Comparison of ENCODE assay signal across 8 mouse cellular contexts in the genomic region with DNA sequence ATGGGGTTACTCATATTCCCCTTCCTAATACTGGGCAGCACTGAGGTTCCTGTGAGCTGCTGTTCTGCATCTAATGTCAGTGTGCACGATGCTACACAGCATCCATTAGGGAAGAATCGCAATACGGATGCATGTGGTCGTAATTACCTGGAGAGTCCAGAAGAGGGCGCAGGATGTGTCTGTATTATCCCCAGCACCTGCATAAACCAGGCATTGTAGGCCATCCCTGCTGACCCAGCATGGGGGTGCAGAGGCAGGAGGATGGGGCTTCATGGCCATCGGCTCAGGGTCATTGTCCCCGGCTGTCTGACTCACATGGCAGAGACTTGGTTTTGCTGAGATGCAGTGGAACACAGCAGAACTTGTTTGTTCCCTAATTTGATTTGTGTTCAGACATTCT. TPM values are rescaled to one million over a fixed set of nuclear protein-coding genes. Genes with fewer than 3 reads are reported as not detected.
A peak's percentile ranks its signal among the peaks of the same experiment; 100 is the strongest.
DNase-seq lines count a peak whose midpoint lies in the region; ATAC-seq and TF ChIP-seq lines count a peak whose summit lies in the region.

No protein-coding gene starts in this region.

- TF ChIP-seq CTCF in liver, embryonic 14.5 days (IDR thresholded peaks at IDR 0.05; ENCODE audit: low read depth): peak; percentile 93

- no peaks in the 10 kb centered on the region for H3K27me3 ChIP-seq in liver, embryonic 14.5 days (ENCODE audit: control insufficient read depth, insufficient read depth, low read length)
- H3K27me3 ChIP-seq in neural tube, embryonic 14.5 days (ENCODE audit: control insufficient read depth, insufficient read depth, low read length): no peaks in the 10 kb centered on the region

- no peak for ATAC-seq in liver, embryonic 14.5 days (ENCODE audit: insufficient read depth)
- peak; percentile 47; the same call in 1 of the 2 replicates for ATAC-seq in neural tube, embryonic 14.5 days (ENCODE audit: low read depth)

- no peak overlapping the region for H3K4me2 ChIP-seq in liver, embryonic 14.5 days (ENCODE audit: low read depth)
- no peak overlapping the region for H3K4me2 ChIP-seq in neural tube, embryonic 14.5 days (ENCODE audit: low read depth, low read length)

- DNase-seq in urinary bladder, postnatal 14 days (ENCODE audit: low spot score): peak; percentile 81
- DNase-seq in urinary bladder, adult 18-20 months (ENCODE audit: low spot score in 2 of 2): no peak
- peak; percentile 89 for DNase-seq in cerebellum, adult 9-10 months
- peak; percentile 72 to 86 for DNase-seq in frontal cortex, postnatal 36 days (ENCODE audit: low spot score in 2 of 2)
- DNase-seq in kidney, postnatal 10 days: peak; percentile 84
- DNase-seq in liver, embryonic 14.5 days (ENCODE audit: low read depth in 3 of 3, low spot score in 3 of 3): peak; percentile 47 to 50 (median 47)
- peak; percentile 56 to 76 for DNase-seq in thymus, postnatal 10 days (ENCODE audit: low spot score in 2 of 2)

- H3K9ac ChIP-seq in liver, embryonic 14.5 days (replicated peaks): no peak overlapping the region
- H3K9ac ChIP-seq in neural tube, embryonic 14.5 days (replicated peaks; ENCODE audit: low read depth, low read length): no peak overlapping the region

- no peaks in the 10 kb centered on the region for H3K9me3 ChIP-seq in liver, embryonic 14.5 days (ENCODE audit: control insufficient read depth, low read length)
- no peaks in the 10 kb centered on the region for H3K9me3 ChIP-seq in neural tube, embryonic 14.5 days (ENCODE audit: control insufficient read depth, low read length)

- peaks cover 8% of the 10 kb centered on the region for H3K36me3 ChIP-seq in liver, embryonic 14.5 days (replicated peaks; ENCODE audit: control insufficient read depth, insufficient read depth, low read depth)
- H3K36me3 ChIP-seq in neural tube, embryonic 14.5 days (ENCODE audit: control insufficient read depth, insufficient read depth, low read length): peaks cover 15% of the 10 kb centered on the region

- no peak overlapping the region for H3K4me3 ChIP-seq in liver, embryonic 14.5 days (ENCODE audit: insufficient read depth in 1 of 2, low read depth in 2 of 2, low read length in 2 of 2)
- no peak overlapping the region for H3K4me3 ChIP-seq in neural tube, embryonic 14.5 days (ENCODE audit: low read depth, low read length)

- WGBS in liver, embryonic 14.5 days (ENCODE audit: insufficient replicate concordance): 22% methylated on average over 7 of the region's 7 CpGs
- WGBS in neural tube, embryonic 14.5 days: 19% methylated on average over 7 of the region's 7 CpGs

- no peak overlapping the region for H3K27ac ChIP-seq in liver, embryonic 14.5 days
- no peak overlapping the region for H3K27ac ChIP-seq in neural tube, embryonic 14.5 days (ENCODE audit: low read depth, low read length)

- peaks cover 16 to 19% of the 10 kb centered on the region in 2 experiments for H3K4me1 ChIP-seq in liver, embryonic 14.5 days (replicated peaks; ENCODE audit: control insufficient read depth in 2 of 2, insufficient read depth in 2 of 2, low read length in 1 of 2)
- H3K4me1 ChIP-seq in neural tube, embryonic 14.5 days (ENCODE audit: control insufficient read depth, insufficient read depth, low read length): peaks cover 11% of the 10 kb centered on the region

- TF ChIP-seq EP300 in liver, embryonic 14.5 days (IDR thresholded peaks at IDR 0.05; ENCODE audit: low read depth): no peak

RNA-seq across cellular contexts. Expression of a gene that starts 3.6 kb away (rescaled TPM):
- polyA plus RNA-seq in liver, embryonic 14.5 days (2012; rRNA removed): 68.1 and 86.1 TPM in 2 replicates
- polyA plus RNA-seq in liver, embryonic 14.5 days (2014; fragmentation: Nextera tagmentation; extraction: Ambion mirVana): 201 and 211 TPM in 2 replicates
- polyA plus RNA-seq in neural tube, embryonic 14.5 days (2014; fragmentation: Nextera tagmentation; extraction: Ambion mirVana): 469 and 520 TPM in 2 replicates

RNA-seq across cellular contexts. Expression of a gene that starts 22.1 kb away (rescaled TPM):
- 17.9 and 21.6 TPM in 2 replicates for polyA plus RNA-seq in liver, embryonic 14.5 days (2012; rRNA removed)
- polyA plus RNA-seq in liver, embryonic 14.5 days (2014; fragmentation: Nextera tagmentation; extraction: Ambion mirVana): 11.4 and 14.1 TPM in 2 replicates
- 155 and 160 TPM in 2 replicates for polyA plus RNA-seq in neural tube, embryonic 14.5 days (2014; fragmentation: Nextera tagmentation; extraction: Ambion mirVana)

RNA-seq across cellular contexts. Expression of a gene that starts 45.6 kb away (rescaled TPM):
- 7.1 and 10.5 TPM in 2 replicates for polyA plus RNA-seq in liver, embryonic 14.5 days (2012; rRNA removed)
- polyA plus RNA-seq in liver, embryonic 14.5 days (2014; fragmentation: Nextera tagmentation; extraction: Ambion mirVana): 11.0 and 11.6 TPM in 2 replicates
- polyA plus RNA-seq in neural tube, embryonic 14.5 days (2014; fragmentation: Nextera tagmentation; extraction: Ambion mirVana): 109 and 229 TPM in 2 replicates

RNA-seq across cellular contexts. Expression of a gene that starts 58.5 kb away (rescaled TPM):
- 0.87 and 1.0 TPM in 2 replicates for polyA plus RNA-seq in liver, embryonic 14.5 days (2012; rRNA removed)
- 1.7 and 1.8 TPM in 2 replicates for polyA plus RNA-seq in liver, embryonic 14.5 days (2014; fragmentation: Nextera tagmentation; extraction: Ambion mirVana)
- polyA plus RNA-seq in neural tube, embryonic 14.5 days (2014; fragmentation: Nextera tagmentation; extraction: Ambion mirVana): 0.95 and 2.3 TPM in 2 replicates

Comparison
In these comparisons a context has a peak if more than half of its experiments do, and no peak if none do; other contexts are left out.
1. DNase-seq: peak in urinary bladder, postnatal 14 days (single experiment), cerebellum, adult 9-10 months (single experiment), frontal cortex, postnatal 36 days (2 of 2), kidney, postnatal 10 days (single experiment), liver, embryonic 14.5 days (3 of 3) and thymus, postnatal 10 days (2 of 2); none in urinary bladder, adult 18-20 months (0 of 2).